Mouse (Mus musculus): Measurements from ENCODE around the gene Hoxb13. TPM values are rescaled to one million over a fixed set of nuclear protein-coding genes. Genes with fewer than 3 reads are reported as not detected.

Hoxb13 gene
- total RNA-seq (2014; fragmentation: Nextera tagmentation) (not detected in 2 replicates), total RNA-seq (2017) (not detected in 2 replicates)

GRCm38 (mm10) chr11:96193521-96194400, at the start of gene Hoxb13:
TSS of gene Hoxb13 (plus strand) at chr11:96194316.
- no peak for ATAC-seq (replicated peaks; ENCODE audit: low FRiP score, low TSS enrichment, poor library complexity, severe bottlenecking)

DNA sequence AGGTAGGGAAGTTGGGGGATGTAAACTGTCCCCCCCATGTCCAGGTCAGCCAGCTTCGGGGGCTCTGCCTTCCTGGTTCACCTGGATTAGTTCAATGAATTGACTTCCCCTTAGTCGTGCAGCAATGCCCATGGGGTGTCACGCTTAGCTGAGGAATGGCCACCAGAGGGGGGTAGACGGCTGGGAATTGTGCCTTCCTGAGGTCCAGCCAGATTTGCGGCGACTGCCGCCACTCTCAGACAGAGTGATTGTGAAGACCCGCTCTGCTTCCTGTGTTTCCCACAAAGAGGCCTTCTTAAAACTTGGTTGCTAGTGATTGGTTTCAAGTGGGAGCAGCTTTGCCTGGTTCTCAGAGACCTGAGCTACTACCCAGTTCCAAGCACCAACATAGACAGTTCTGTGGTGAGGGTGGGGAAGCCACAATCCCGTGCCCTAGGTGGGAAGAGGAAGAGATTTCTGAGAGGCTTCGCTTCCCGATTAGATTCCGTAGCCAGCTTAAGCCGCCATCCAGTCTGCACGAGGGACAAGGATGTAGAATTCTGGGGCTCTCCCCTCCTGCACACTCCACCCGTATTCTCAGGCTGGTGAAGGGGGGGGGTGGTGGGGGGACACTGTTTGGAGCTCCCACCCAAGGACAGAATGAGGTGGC, 48.4 kb upstream of the Hoxb13 start:
- peak; percentile 71; the same call in 1 of the 2 replicates for ATAC-seq (replicated peaks; ENCODE audit: low FRiP score, low TSS enrichment, poor library complexity, severe bottlenecking)

DNA sequence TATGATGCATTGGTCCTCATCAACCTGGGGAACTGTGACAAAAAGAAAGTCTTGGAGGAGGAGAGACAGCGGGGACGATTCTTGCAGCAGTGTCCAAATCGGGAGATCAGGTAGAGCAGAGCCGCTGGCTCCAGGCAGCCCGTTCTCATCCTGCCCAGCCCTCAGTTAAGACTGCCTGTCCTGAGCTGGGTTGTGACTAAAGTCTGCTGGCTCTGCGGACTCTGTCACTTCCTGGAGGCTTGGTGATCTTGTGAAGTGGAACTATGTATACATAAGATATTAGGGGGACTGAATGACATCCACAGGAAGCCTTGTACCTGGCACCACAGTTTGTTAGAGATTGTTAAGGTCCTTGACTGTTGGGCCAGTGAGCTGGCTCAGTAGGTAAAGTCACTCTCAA, 46.6 kb upstream of the Hoxb13 start:
- no peak for ATAC-seq (replicated peaks; ENCODE audit: low FRiP score, low TSS enrichment, poor library complexity, severe bottlenecking)

GRCm38 (mm10) chr11:96164769-96165168, 29.3 kb upstream of the Hoxb13 start:
- no peak for ATAC-seq (replicated peaks; ENCODE audit: low FRiP score, low TSS enrichment, poor library complexity, severe bottlenecking)

GRCm38 (mm10) chr11:96168125-96168524, 26.0 kb upstream of the Hoxb13 start:
- ATAC-seq (replicated peaks; ENCODE audit: low FRiP score, low TSS enrichment, poor library complexity, severe bottlenecking): no peak

GRCm38 (mm10) chr11:96169016-96169415, 25.1 kb upstream of the Hoxb13 start:
- no peak for ATAC-seq (replicated peaks; ENCODE audit: low FRiP score, low TSS enrichment, poor library complexity, severe bottlenecking)

DNA sequence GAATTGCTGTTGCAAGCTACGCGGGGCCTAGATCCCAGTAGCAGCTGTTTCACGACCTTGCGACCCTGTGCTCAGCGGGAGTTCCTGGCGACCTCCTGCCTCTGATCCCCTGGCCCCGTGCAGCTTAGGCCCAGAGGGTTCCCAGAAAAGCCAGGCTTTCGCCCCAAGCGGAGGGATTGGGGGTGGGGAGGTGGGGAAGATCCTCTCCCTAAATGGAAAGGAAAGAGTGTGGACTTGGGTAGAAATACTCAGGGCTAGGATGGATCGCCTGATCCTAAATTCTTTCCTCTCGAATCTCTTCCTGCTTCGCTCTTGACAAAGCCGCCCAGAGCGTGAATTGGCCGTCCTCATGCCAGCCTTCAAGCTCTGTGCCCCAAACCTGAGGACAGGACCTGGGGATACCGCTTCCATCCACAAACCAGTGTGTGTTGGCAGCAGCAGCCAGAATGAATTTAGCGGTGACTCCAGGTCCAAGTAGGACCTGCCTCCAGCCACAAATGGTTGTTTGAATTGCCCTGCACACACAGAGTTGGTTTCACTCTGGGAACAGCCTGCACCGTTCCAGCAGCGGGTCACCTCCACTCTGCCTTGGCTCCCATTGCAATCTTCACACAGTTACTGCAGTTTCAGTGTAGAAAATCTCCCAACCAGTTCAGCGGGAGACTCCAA, 23.3 kb upstream of the Hoxb13 start:
- ATAC-seq (replicated peaks; ENCODE audit: low FRiP score, low TSS enrichment, poor library complexity, severe bottlenecking): no peak

GRCm38 (mm10) chr11:96171601-96172000, 22.5 kb upstream of the Hoxb13 start:
- ATAC-seq (replicated peaks; ENCODE audit: low FRiP score, low TSS enrichment, poor library complexity, severe bottlenecking): no peak

- ATAC-seq (replicated peaks; ENCODE audit: low FRiP score, low TSS enrichment, poor library complexity, severe bottlenecking): no peak
These were observed 21.4 kb upstream of the Hoxb13 start for GRCm38 (mm10) chr11:96172511-96173287.

- no peak for ATAC-seq (replicated peaks; ENCODE audit: low FRiP score, low TSS enrichment, poor library complexity, severe bottlenecking)
These were observed 20.8 kb upstream of the Hoxb13 start for GRCm38 (mm10) chr11:96173288-96173840.

- ATAC-seq (replicated peaks; ENCODE audit: low FRiP score, low TSS enrichment, poor library complexity, severe bottlenecking): no peak
These were observed 19.2 kb upstream of the Hoxb13 start for GRCm38 (mm10) chr11:96174881-96175280.

GRCm38 (mm10) chr11:96175511-96175910, 18.6 kb upstream of the Hoxb13 start:
- ATAC-seq (replicated peaks; ENCODE audit: low FRiP score, low TSS enrichment, poor library complexity, severe bottlenecking): no peak

DNA sequence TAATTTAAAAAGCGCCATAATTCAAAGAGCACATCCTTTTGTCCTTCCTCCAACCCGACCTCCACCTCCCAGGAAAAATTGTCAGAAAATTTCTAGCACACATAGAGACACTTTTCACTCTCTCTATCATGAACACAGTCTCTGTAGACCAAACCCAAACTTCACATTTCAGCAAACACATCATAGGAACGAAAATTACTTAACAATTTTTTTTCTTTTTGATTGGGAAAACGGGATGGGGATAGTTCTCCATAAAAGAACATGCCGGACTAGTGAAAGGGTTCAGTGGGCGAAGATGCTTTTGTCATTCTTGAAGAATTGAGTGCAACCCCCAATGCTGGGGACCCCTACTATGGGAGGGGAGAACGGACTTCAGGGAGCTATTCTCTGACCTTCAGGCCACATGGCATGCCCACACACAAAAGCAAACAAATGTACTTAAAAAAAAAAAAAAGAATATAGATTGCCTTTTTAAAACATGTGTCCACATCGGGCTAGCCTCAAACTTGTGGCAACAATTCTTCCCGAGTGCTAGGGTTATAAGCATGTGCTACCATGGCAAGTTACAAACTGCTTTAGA, 18.1 kb upstream of the Hoxb13 start:
- no peak for ATAC-seq (replicated peaks; ENCODE audit: low FRiP score, low TSS enrichment, poor library complexity, severe bottlenecking)

- ATAC-seq (replicated peaks; ENCODE audit: low FRiP score, low TSS enrichment, poor library complexity, severe bottlenecking): no peak
These were observed 17.3 kb upstream of the Hoxb13 start for GRCm38 (mm10) chr11:96176841-96177240.

DNA sequence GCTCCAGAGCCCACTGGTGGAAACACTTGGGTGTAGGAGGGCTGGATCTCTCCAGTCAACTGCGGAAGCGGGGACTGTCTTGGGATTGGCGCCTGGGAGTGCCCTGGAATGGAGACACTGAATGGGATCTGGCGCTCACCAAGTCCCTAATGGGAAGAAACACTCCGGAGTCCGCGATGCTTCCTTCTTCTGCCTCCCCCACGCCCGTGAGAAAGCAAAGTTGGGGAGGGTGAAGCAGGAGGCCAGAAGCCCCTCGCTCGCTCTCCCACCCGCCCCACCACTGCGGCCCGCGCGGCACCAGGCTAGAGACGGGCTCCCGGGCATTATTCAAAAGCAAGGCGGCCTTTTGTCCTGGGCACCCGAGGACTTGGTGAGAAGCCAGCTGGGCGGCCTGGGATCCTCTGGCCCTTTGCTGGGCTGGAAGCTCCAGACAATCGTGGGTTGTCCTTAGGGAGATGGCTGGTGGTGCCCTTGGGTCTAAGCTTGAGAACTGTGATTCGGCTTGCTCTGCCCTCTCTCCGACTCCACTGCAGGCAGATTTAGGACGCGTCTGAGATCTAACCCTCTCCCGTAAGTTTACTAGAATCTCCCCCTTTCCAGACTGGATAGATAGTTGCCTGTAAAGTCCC, 16.5 kb upstream of the Hoxb13 start:
- ATAC-seq (replicated peaks; ENCODE audit: low FRiP score, low TSS enrichment, poor library complexity, severe bottlenecking): no peak

DNA sequence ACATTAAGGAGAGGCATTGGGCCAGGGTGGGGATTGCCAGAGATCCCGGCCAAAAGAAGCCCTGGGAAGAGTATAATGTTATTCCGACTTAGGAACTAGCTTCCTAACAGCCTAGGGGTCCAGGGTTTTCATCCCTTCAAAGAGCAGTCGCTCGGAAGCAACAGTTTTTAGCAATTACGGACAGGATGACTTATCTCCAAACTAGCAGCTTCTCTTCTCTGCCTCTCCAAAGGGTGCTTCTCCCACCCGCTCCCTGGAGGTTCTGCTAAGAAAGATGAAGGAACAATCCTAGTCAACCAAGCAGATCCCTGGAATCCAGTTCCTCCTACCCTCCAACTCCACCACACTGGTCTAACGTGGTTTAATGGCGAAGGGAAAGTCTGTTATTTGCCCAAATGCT, 15.8 kb upstream of the Hoxb13 start:
- no peak for ATAC-seq (replicated peaks; ENCODE audit: low FRiP score, low TSS enrichment, poor library complexity, severe bottlenecking)

DNA sequence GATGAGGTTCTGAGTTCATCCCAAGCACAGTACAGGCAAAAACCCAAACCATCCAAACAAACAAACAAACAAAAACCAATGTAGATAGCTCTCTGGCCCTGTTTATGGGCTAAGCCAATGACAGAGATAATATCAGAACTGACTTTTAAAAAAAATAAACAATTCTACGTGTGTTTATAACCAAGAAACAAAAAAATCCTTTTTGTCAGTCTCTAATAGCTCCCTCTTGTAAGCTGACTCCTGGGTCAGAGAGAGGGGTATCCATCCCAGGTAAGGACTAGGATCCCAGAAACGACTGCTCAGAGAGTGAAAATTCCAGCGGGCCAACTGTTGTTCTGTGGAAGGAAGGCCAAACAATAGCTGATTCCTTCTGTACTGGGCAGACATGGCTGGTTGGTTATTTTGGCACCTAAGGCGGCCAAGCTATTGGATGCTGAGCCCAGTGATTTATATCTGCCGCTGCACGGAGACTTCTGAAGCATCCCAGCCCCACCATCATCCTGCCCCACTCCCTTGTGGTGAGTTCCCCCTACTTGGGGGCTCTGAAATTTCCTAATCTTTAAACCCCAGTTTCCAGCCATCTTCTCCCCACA, 15.1 kb upstream of the Hoxb13 start:
- ATAC-seq (replicated peaks; ENCODE audit: low FRiP score, low TSS enrichment, poor library complexity, severe bottlenecking): no peak

DNA sequence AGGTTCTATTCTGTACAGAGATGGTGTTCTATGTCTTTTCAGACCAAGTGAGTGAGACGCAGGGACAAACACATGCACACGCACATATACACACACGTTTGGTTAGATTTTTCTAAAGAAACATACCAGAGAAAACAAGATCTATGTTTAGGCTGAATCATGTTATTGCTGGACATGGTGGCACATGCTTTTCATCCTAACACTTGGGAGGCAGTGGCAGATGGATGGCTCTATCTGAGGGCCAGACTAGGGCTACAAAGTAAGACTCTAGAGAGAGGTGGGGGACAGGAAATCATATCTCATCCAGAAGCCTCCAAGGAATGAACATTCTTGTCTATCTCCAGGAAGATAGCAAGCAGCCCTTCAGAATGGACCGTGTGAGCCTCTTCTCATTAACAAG, 13.1 kb upstream of the Hoxb13 start:
- no peak for ATAC-seq (replicated peaks; ENCODE audit: low FRiP score, low TSS enrichment, poor library complexity, severe bottlenecking)

All from megakaryocyte-erythroid progenitor cell, adult 5-6 weeks (primary cell).